Mouse (Mus musculus) lung, adult 2 months (tissue): ENCODE data around the gene Hpdl.

Experiments
- CTCF ChIP-seq: fragments of 200-500 bp; IDR thresholded peaks from 2 replicates; pipeline ENCODE4 v1.5.1; 2011; ENCODE audit warnings: mild to moderate bottlenecking, low read length, control low read depth; ENCODE audit not compliant: insufficient read depth
- POLR2A ChIP-seq: fragments of 200-500 bp; IDR thresholded peaks from 2 replicates; pipeline ENCODE4 v1.6.1; 2011; ENCODE audit warnings: low read depth, mild to moderate bottlenecking, control low read depth, low read length, borderline replicate concordance; ENCODE audit errors: extremely low read depth

- no peak for TF ChIP-seq POLR2A
- no peak for TF ChIP-seq CTCF
These were observed 4.0 kb downstream of the Hpdl start for GRCm38 (mm10) chr4:116817486-116817885.
